Mouse (Mus musculus): ENCODE data around the gene Arhgef7.

- no peak for TF ChIP-seq CTCF (IDR thresholded peaks at IDR 0.05; ENCODE audit: low read depth, low read length)
- TF ChIP-seq POLR2A (IDR thresholded peaks at IDR 0.05; ENCODE audit: insufficient read depth, low read length) = no peak
- TF ChIP-seq EP300 (IDR thresholded peaks at IDR 0.05; ENCODE audit: insufficient read depth, low read depth, low read length) = no peak
Measured at GRCm38 (mm10) chr8:11785539-11786046, 58.1 kb downstream of the Arhgef7 start.
